Mouse (Mus musculus) liver, embryonic 15.5 days (tissue): ENCODE measurements at regions not wholly inside any gene's neighbourhood (a gene's known extent, or its start where the extent isn't known, plus 50 kb on each side); places are given as distances from the start of the nearest gene placed in this dataset.

ENCODE experiments used
- ATAC-seq: fragments of 200-750 bp; cut with Nextera tagmentation; 2 replicates; pipeline ENCODE4 v1.8.0; 2017; ENCODE audit warnings: moderate number of reproducible peaks, mild to moderate bottlenecking, moderate library complexity; ENCODE audit not compliant: insufficient read depth
- H3K27ac ChIP-seq: fragments of 300-500 bp; sonication (generic); replicated peaks from 2 replicates; pipeline ENCODE4 v1.5.1; 2015; ENCODE audit warnings: mild to moderate bottlenecking, inconsistent platforms
- H3K27me3 ChIP-seq: fragments of 300-500 bp; sonication (generic); 2 replicates; pipeline ENCODE4 v1.6.1; 2015; ENCODE audit warnings: mild to moderate bottlenecking, inconsistent platforms
- H3K36me3 ChIP-seq: fragments of 300-500 bp; sonication (generic); replicated peaks from 2 replicates; pipeline ENCODE4 v1.6.1; 2015; ENCODE audit warnings: moderate library complexity, mild to moderate bottlenecking, inconsistent platforms
- H3K4me1 ChIP-seq: fragments of 300-500 bp; sonication (generic); replicated peaks from 2 replicates; pipeline ENCODE4 v1.6.1; 2015; ENCODE audit warnings: inconsistent platforms
- H3K4me2 ChIP-seq: fragments of 300-500 bp; sonication (generic); 2 replicates; pipeline ENCODE4 v1.6.1; 2015; ENCODE audit warnings: moderate library complexity, mild to moderate bottlenecking, inconsistent platforms
- H3K4me3 ChIP-seq: fragments of 300-500 bp; sonication (generic); replicated peaks from 2 replicates; pipeline ENCODE4 v1.5.1; 2015; ENCODE audit warnings: mild to moderate bottlenecking, inconsistent platforms
- H3K9ac ChIP-seq: fragments of 300-500 bp; sonication (generic); 2 replicates; pipeline ENCODE4 v1.6.1; 2015; ENCODE audit warnings: moderate library complexity, mild to moderate bottlenecking, inconsistent platforms
- H3K9me3 ChIP-seq: fragments of 300-500 bp; sonication (generic); replicated peaks from 2 replicates; pipeline ENCODE4 v1.6.1; 2016; ENCODE audit warnings: inconsistent platforms
- WGBS: fragments of 180-500 bp; shearing (Covaris S2); methylation state at CpG from one replicate; pipeline ENCODE4 v1.1.7; 2015; ENCODE audit warnings: mixed read lengths; ENCODE audit not compliant: insufficient replicate concordance; 5-methylcytosine and 5-hydroxymethylcytosine counted together

DNA sequence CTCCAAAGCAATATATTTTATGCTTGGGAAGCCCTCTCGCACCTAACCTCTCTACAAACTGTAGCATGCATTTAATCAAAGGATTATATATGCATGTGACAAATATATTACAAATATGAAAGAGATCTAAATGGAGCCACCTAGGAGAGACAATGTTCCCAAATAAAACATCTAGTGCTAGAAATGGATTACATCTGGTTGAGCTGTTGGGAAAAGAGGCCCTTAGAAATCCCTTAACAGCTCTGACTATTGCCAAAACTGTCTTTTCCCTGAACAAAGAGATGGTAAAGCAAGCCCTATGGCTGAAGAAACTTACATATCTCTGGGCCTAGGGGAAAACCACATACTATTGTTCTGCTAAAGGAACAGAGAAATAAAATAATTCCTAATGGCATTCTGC is 369.8 kb upstream of the Map3k7 start:
- Histone ChIP-seq H3K9ac (no peak overlapping the region), H3K4me3 (no peak overlapping the region), H3K9me3 (no peaks in the 10 kb centered on the region), H3K27ac (no peak overlapping the region), H3K36me3 (no peaks in the 10 kb centered on the region), H3K27me3 (no peaks in the 10 kb centered on the region), H3K4me1 (no peaks in the 10 kb centered on the region), H3K4me2 (no peak overlapping the region)
- ATAC-seq, result no peak
- 67% methylated on average over 1 of the region's 1 CpGs for WGBS

DNA sequence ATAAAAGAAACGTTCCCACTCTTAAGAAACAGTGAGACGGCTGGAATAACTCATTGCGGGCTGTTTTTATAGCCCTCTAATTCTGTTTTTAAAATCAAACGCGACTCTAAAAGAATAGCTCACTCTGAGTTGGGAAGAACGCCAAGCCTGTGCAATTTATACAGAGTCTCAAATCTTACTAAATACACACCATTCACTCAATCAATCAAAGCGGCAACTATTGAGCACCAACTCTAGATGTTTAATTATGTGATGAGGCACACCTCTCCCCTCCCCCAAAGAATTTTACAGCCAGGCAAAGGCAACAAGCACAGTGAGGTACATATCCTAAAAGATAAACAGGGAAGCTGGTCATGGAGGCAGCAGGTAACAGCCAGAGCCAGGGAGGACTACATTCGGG is 362.4 kb upstream of the Map3k7 start:
- Histone ChIP-seq H3K9ac (no peak overlapping the region), H3K36me3 (no peaks in the 10 kb centered on the region), H3K27ac (no peak overlapping the region), H3K9me3 (no peaks in the 10 kb centered on the region), H3K4me1 (no peaks in the 10 kb centered on the region), H3K4me3 (no peak overlapping the region), H3K4me2 (no peak overlapping the region), H3K27me3 (no peaks in the 10 kb centered on the region)
- ATAC-seq, result no peak
- 59% methylated on average over 8 of the region's 8 CpGs for WGBS

DNA sequence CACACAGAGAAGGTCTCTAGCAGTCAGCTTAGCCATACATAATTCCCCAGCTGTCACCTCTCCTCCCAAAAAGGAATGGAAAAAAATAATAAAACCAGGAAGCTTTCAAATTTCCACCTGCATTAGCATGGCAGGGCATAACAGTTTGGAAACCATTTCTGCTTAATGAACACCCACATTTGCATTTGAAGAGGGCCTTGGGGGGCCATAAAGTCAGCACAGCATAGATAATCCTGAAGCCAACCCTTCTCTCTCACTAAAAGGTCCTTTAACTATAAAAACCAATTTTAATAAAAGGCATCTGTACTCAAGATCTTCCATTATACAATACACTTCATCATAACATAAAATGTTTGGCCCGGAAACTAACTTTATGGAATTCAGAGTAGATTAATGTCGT is 360.1 kb upstream of the Map3k7 start:
- Histone ChIP-seq H3K36me3 (no peaks in the 10 kb centered on the region), H3K27me3 (no peaks in the 10 kb centered on the region), H3K4me3 (no peak overlapping the region), H3K4me1 (no peaks in the 10 kb centered on the region), H3K4me2 (no peak overlapping the region), H3K9me3 (no peaks in the 10 kb centered on the region), H3K9ac (no peak overlapping the region), H3K27ac (no peak overlapping the region)
- 80% methylated on average over 2 of the region's 2 CpGs for WGBS
- no peak for ATAC-seq

GRCm38 (mm10) chr4:31608811-31609210 is 355.1 kb upstream of the Map3k7 start:
- Histone ChIP-seq H3K9ac (no peak overlapping the region), H3K4me1 (no peaks in the 10 kb centered on the region), H3K9me3 (no peaks in the 10 kb centered on the region), H3K4me3 (no peak overlapping the region), H3K27ac (no peak overlapping the region), H3K4me2 (no peak overlapping the region), H3K27me3 (no peaks in the 10 kb centered on the region), H3K36me3 (no peaks in the 10 kb centered on the region)
- ATAC-seq, result no peak
- WGBS, result 55% methylated on average over 8 of the region's 8 CpGs

- 58% methylated on average over 6 of the region's 6 CpGs for WGBS
- Histone ChIP-seq H3K9me3 (no peaks in the 10 kb centered on the region), H3K36me3 (no peaks in the 10 kb centered on the region), H3K4me2 (no peak overlapping the region), H3K27ac (no peak overlapping the region), H3K27me3 (no peaks in the 10 kb centered on the region), H3K4me3 (no peak overlapping the region), H3K9ac (no peak overlapping the region), H3K4me1 (no peaks in the 10 kb centered on the region)
- ATAC-seq, result no peak
Observed at GRCm38 (mm10) chr4:31609559-31609958, 354.3 kb upstream of the Map3k7 start.

GRCm38 (mm10) chr4:31612147-31612824 is 351.6 kb upstream of the Map3k7 start:
- H3K27ac ChIP-seq, result no peak overlapping the region
- H3K9me3 ChIP-seq, result no peaks in the 10 kb centered on the region
- ATAC-seq, result no peak
- no peaks in the 10 kb centered on the region for H3K27me3 ChIP-seq
- no peak overlapping the region for H3K4me3 ChIP-seq
- whole genome bisulfite sequencing, result 65% methylated on average over 8 of the region's 8 CpGs
- H3K4me2 ChIP-seq, result no peak overlapping the region
- no peaks in the 10 kb centered on the region for H3K36me3 ChIP-seq
- H3K9ac ChIP-seq, result no peak overlapping the region
- H3K4me1 ChIP-seq, result no peaks in the 10 kb centered on the region

DNA sequence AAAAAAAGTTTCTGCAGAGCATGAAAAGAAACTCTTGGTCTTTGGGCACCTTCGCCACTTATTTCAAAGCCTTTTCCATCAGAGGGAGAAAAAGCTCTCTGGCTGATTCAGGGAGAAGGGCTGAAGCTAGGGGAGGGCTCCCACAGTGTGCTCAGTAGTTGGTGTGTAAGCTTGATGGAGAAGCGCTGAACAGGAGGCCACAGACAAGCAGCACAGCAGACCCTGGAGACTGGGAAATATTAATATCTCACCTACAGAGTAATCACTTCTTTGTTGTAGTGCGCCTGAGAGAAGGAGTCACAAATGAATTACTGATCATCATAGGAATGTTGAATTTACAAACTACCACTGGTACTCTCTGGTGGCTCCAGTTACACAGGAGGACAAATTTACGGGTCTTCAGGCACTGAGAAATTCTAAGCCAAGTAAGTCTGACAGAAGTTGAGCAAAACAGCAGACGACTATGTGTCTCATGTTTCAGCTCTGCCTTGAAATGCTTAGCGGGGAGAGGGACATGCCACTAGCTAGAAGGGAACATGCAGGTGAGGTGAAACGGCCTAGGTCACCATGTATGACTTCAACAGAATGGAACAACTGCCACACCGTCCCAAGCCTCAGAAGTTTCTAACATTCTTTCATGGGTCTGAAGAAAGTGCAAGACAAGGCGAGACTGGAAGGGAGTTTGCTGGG is 350.9 kb upstream of the Map3k7 start:
- no peak overlapping the region for H3K4me3 ChIP-seq
- WGBS, result 59% methylated on average over 9 of the region's 9 CpGs
- no peaks in the 10 kb centered on the region for H3K9me3 ChIP-seq
- no peak overlapping the region for H3K9ac ChIP-seq
- ATAC-seq, result no peak
- no peaks in the 10 kb centered on the region for H3K27me3 ChIP-seq
- H3K36me3 ChIP-seq, result no peaks in the 10 kb centered on the region
- no peaks in the 10 kb centered on the region for H3K4me1 ChIP-seq
- H3K27ac ChIP-seq, result no peak overlapping the region
- no peak overlapping the region for H3K4me2 ChIP-seq

GRCm38 (mm10) chr4:31617572-31617971 is 346.3 kb upstream of the Map3k7 start:
- Histone ChIP-seq H3K4me1 (no peaks in the 10 kb centered on the region), H3K9ac (no peak overlapping the region), H3K27ac (no peak overlapping the region), H3K27me3 (no peaks in the 10 kb centered on the region), H3K9me3 (no peaks in the 10 kb centered on the region), H3K4me2 (no peak overlapping the region), H3K4me3 (no peak overlapping the region), H3K36me3 (no peaks in the 10 kb centered on the region)
- no peak for ATAC-seq
- WGBS, result 68% methylated on average over 7 of the region's 7 CpGs

DNA sequence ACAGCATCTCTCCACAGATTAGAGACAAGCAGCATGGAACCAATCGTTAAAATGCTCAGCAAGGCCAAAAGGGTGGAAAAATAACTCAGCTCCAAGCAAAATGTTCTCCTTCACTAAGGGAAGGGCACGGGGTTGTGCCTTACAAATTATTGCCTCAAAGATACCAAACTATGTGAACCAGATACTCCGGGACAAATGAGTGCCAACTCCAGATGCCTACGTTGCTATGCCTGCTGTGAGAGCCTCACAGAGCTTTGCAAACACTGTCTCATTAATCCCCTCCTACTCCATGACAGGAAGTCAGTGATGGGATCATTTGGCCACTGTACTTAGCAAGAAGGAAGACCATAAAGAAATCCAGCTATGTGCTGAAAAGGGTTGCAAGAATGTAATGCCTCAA is 345.9 kb upstream of the Map3k7 start:
- Histone ChIP-seq H3K36me3 (no peaks in the 10 kb centered on the region), H3K4me2 (no peak overlapping the region), H3K27ac (no peak overlapping the region), H3K9me3 (no peaks in the 10 kb centered on the region), H3K4me3 (no peak overlapping the region), H3K4me1 (no peaks in the 10 kb centered on the region), H3K27me3 (no peaks in the 10 kb centered on the region), H3K9ac (no peak overlapping the region)
- 43% methylated on average over 4 of the region's 4 CpGs for WGBS
- no peak for ATAC-seq

GRCm38 (mm10) chr4:31621205-31621604 is 342.7 kb upstream of the Map3k7 start:
- Histone ChIP-seq H3K9ac (no peak overlapping the region), H3K4me1 (no peaks in the 10 kb centered on the region), H3K36me3 (no peaks in the 10 kb centered on the region), H3K4me3 (no peak overlapping the region), H3K9me3 (no peaks in the 10 kb centered on the region), H3K27ac (no peak overlapping the region), H3K27me3 (no peaks in the 10 kb centered on the region), H3K4me2 (no peak overlapping the region)
- no peak for ATAC-seq
- 73% methylated on average over 2 of the region's 2 CpGs for WGBS

DNA sequence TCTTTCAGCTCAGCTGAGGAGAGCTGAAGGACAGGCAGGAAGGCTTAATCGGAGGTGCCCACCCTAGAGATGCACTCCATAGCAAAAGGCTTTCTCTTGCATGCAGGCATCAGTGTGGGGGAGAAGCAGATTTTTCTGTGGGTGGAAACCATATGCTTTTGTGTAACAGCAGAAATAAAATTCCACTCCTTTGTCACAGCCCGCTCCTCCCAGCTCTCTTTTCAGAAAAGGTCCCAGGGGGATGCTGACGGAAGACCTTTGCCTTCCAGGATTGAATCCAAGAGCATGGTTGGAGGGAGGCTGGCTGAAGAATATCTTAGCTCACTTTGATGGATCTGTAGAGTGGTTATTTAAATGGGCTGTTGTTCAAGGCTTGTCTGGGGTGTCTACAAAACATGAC is 336.8 kb upstream of the Map3k7 start:
- WGBS, result 64% methylated on average over 3 of the region's 3 CpGs
- ATAC-seq, result no peak

DNA sequence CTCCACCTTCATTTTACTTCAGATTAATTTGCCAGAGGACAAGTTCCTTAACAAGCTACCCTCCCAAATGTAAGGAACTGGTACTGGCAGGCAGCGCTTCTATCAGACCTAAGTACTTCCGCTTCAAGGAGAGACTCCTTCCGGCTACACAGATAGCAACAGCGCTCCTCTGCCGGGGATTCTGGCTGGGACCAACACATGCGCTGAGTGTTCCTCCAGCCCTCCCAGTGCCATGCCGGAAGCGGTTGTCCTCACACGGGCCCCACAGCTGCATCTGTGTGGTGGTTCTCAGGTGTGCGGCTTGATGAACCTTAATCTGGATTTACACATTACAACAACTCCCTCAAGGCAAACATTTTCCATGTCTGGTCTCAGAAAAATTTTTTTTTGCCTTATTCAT is 336.1 kb upstream of the Map3k7 start:
- no peak overlapping the region for H3K4me3 ChIP-seq
- H3K27ac ChIP-seq, result no peak overlapping the region
- H3K4me1 ChIP-seq, result no peaks in the 10 kb centered on the region
- H3K9ac ChIP-seq, result no peak overlapping the region
- no peaks in the 10 kb centered on the region for H3K36me3 ChIP-seq
- no peaks in the 10 kb centered on the region for H3K9me3 ChIP-seq
- 81% methylated on average over 10 of the region's 10 CpGs for WGBS
- H3K4me2 ChIP-seq, result no peak overlapping the region
- H3K27me3 ChIP-seq, result no peaks in the 10 kb centered on the region
- ATAC-seq, result no peak

More for the DNA sequence above, 336.8 kb upstream of the Map3k7 start:
- Histone ChIP-seq H3K27ac (no peak overlapping the region), H3K4me3 (no peak overlapping the region), H3K36me3 (no peaks in the 10 kb centered on the region), H3K4me1 (no peaks in the 10 kb centered on the region), H3K4me2 (no peak overlapping the region), H3K9me3 (no peaks in the 10 kb centered on the region), H3K9ac (no peak overlapping the region), H3K27me3 (no peaks in the 10 kb centered on the region)
